Mouse (Mus musculus) common myeloid progenitor, adult 5-6 weeks (primary cell): ENCODE results near the gene Ciart. TPM values are rescaled to one million over a fixed set of nuclear protein-coding genes. Genes with fewer than 3 reads are reported as not detected.
"Not testable (repeated sequence)": the region's sequence is repeated elsewhere in the genome, so short reads cannot be mapped to it uniquely, and the experiment has no call there.

Experiments used
- ATAC-seq: replicated peaks from 2 replicates; pipeline ENCODE4 v1.8.0; 2016; ENCODE audit warnings: low read depth, mild to moderate bottlenecking, moderate TSS enrichment, inconsistent platforms; ENCODE audit not compliant: poor library complexity, severe bottlenecking
- total RNA-seq: library from RNA; stranded (forward); fragments of 200-1000, 187-1606 nt; gene quantifications from 2 replicates; pipeline ENCODE4 v1.2.3, GENCODE M21; 2017

Ciart gene
- 14.6 and 18.5 TPM in 2 replicates for total RNA-seq

GRCm38 (mm10) chr3:95881979-95882815 lies at the start of gene Ciart:
TSS of gene Ciart (minus strand) at chr3:95882251.
- peak; percentile 98 for ATAC-seq

DNA sequence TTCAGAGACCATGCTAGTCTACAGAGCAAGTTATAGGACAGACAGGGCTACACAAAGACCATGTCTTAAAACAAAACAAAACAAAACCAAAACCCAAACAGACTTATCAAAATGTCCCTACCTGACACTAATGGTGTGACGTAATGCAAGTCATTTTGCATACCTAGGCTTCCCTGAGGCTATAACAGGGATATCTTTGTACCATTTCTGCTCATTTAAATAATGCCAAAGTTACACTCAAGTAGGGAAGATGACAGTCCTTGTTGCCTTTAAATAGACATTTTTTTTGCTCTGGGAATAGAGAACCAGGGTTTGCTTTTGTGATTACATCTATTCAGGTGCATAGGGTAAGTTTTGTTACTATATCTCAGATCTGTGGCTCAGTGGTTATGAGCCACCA lies 49.4 kb upstream of the Ciart start:
- no peak for ATAC-seq

DNA sequence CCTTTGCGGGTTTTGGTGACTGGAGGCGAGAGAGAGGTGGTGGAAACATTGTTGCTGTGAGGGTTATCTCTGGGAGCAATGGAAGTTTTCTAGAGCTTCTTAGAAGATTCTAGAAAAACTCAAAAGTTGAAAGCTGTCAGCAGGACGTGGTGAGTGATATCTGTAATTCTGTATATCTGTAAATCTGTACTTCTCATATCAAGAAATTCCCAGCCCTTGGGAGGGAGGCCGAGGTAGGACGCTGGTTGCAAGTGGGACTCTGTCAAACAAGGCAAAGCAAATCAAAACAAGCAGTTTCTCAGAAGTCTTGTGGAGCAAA lies 48.4 kb upstream of the Ciart start:
- ATAC-seq: no peak

DNA sequence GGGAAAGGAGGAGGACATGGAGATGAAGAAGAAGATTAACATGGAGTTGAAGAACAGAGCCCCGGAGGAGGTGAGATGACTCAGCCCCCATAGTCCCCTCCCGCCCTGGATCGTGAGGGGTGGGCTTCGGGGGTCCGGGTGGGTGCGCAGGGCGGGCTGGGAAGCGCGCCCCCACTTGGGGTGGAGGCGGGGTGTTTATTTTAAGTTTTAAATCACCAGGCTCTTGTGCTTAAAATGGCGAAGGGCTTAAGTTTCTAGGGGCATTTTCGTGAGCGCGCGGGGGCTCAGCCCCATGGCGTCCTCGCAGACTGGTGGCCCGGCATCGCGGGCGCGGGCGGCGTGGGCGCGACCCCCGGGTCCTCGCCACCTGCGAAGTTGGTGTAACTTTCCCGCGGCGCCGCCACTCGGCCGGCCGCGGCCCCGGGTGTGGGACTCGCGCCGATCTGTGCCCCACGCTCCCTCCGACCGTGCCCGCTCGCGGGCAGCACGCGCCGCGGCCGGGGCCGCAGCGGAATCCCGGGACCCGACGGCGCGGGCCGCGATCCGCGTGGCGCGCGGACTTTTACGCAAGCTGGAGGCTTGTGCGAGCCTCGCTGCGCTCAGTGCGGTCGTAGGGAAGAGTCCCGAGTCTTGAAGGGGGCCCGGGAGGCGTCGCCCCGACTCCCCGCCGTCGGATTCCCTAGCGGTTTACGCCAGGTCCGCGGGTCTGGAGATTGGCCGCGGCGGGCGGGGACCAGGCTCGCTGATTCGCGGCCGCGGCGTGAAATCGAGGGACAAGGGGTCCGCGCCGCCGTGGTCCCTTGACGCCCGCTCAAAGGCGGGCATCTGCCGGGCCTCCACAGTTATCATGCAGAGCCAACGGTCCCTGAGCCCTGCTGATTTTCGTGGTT lies 47.8 kb upstream of the Ciart start:
- ATAC-seq: peak; percentile 3; the same call in 1 of the 2 replicates

DNA sequence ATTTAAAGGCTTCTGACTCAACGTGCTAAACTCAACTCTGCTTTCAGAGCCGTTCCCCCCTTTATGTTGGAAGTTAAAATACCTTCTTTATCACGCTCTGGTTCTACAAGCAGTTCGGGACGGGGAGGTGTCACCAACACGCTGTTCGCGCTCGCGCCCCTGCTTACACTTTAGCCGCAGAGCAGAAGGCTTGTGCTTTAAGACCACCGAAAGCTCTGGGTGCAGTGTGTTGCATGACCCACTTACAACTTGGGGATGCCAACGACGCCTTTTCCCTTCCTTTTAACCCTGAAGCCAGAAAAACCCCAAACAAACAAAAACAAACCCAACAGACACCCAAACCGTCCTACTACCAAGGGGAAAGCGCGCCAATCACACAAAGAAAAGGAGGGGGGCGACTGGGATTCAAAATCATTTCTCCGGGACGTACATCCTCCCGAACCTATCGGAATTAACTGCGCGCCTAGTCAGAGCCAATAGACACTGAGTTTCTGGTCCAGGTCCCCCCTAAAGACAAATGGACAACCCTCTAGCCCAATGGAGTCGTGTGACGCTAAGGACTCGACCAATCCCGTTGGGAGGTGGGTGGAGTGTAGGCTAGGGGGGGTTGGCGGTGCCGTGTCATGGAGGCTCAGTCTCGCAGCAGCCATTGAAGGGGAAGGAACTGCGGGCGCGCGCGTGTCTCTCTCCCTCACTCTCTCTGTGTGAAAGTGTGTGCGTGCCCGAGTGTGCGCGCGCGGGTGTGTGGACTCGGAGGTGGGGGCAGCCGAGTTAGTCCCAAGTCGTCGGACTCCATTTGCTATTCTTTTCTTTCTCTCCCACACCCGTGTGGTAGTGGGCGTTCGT lies 46.8 kb upstream of the Ciart start, which contains the start of gene Anp32e:
Gene Anp32e, plus strand, starts transcription at position 589 of the 846 bp plus-strand sequence.
- peak; percentile 94 for ATAC-seq

DNA sequence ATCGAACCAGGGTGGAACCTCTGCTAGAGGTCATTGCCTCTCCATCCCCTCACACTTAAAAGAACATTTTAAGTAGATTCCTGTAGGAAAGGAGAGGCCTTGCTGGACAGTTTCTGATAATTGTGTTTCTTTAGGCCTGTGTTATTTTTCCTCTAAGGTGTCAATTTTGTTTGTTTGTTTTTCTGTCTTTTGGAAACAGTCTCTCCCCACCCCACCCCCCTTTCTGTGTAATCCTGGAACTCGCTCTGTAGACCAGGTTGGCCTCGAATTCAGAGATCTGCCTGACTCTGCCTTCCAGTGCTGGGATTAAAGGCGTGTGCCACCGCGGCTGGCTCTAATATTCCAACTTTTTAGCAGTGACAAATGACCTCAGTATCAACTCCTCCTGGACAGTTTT lies 46.2 kb upstream of the Ciart start:
- ATAC-seq: no peak

DNA sequence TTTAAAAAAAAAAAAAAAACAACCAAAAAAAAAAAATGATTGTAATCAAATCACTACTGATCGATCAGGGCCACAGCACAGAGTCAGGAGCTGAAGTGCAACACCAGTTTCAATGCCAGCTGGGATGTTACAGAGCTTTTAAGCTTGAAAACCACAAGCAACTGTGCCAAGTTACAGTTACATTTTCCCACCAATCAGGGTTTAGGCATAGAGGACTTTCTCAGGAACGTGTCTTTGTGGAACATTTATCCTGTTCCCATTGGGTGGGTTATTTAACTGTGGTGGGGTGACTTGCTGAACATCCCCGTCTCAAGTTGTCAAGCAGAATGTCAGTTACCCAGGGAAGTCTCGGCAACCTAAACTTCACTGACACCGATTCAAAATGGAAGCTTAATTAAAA lies 43.0 kb upstream of the Ciart start:
- no peak for ATAC-seq

DNA sequence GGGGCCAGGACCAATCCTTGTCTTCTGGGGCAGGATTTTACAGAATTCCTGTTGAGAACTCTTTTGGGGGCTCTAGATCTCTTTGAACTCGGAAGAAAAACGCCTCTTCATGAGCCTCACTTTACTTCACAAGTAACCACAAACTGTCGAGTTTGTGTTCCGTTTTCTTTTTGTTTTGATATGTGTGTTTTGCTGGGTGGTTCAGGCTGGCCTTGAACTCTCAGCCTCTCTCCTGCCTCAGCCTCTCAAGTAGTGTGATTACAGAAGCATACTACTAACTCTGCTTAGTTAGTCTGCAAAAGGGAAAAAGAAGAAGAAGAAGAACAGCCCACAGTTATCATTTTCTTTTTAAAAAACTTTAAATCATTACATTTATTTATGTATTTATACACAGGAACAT lies 42.1 kb upstream of the Ciart start:
- no peak for ATAC-seq

DNA sequence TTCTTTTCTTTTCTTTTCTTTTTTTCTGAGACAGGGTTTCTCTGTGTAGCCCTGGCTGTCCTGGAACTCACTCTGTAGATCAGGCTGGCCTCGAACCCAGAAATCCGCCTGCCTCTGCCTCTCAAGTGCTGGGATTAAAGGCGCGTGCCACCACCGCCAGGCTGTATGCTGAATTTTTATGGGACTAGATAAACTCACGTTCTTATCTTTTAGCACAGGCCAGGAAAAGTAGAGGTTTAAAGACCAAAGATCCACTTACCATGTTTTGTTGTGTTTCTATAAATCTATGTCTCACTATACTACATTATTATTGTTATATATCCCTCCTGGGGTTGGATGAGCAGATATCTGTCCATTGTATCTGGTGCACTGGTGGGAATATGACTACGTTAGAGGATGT lies 41.4 kb upstream of the Ciart start:
- ATAC-seq: not testable (repeated sequence)

DNA sequence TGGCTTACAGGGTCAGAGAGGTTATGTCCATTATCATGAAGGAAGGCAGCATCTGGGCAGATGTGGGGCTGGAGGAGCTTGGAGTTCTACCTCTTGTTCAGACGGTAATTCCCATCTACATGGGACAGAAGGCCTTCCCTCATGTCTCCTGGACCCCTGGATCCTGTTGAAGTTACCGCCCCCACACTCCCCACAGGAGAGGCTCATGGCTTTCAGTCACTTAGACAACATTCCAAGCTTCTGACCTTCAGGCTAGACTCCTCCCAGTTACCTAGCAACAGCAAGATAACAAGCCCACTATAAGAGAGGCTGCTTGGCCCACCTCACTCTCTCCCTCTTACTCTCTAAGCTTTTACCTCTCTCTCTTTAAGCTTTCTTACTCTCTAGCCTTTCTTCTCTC lies 38.5 kb upstream of the Ciart start:
- ATAC-seq: not testable (repeated sequence)

GRCm38 (mm10) chr3:95916760-95917159 lies 34.7 kb upstream of the Ciart start:
- ATAC-seq: no peak

- ATAC-seq: no peak
These were observed 32.7 kb upstream of the Ciart start for GRCm38 (mm10) chr3:95914706-95915105.

GRCm38 (mm10) chr3:95907613-95908012 lies 25.6 kb upstream of the Ciart start:
- no peak for ATAC-seq

DNA sequence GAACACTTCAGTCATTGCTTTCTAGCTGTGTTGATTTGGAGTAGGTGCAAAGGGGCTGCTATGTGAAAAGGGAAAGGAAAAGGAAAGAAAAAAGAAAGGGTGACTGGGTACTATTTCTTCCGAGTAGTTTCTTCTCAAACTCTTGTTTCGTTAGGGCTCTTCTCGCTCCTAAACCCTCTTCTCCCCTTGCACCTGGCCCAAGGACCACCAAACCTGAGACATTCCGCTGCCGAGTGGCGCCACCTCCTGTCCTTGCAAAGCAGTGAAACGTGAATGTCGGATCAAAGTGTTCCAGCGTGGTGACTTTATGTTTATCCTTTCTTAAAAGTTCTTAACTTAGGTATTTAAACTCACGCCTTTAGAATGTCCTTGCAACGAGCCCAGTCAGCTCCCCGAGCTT lies 24.8 kb upstream of the Ciart start:
- peak; percentile 53; the same call in 1 of the 2 replicates for ATAC-seq

DNA sequence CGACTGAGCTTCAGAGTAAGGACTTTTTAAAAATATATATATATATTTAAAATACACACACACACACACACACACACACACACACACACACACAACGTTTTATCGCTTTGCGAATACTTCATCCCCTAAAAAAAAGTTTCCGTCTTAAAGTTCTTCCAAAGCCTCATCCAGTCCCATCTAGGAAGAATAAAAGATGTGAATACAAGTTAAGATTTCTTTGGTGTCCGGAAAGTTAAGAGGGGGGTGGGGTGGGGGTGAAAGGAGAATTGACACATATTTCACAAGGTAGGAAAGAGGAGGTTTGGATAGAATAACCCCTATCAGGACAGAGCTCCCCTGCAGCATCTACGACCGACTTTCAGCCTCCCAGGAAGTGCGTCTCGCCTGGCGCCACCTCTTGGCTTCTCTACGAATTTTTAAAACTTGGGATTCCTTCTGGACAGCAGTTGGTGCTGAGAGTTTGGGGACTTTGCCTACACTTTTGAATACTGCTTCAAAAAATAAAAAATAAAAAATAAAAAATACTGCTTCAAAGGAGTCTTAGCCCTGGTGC lies 24.0 kb upstream of the Ciart start:
- peak; percentile 57 for ATAC-seq

DNA sequence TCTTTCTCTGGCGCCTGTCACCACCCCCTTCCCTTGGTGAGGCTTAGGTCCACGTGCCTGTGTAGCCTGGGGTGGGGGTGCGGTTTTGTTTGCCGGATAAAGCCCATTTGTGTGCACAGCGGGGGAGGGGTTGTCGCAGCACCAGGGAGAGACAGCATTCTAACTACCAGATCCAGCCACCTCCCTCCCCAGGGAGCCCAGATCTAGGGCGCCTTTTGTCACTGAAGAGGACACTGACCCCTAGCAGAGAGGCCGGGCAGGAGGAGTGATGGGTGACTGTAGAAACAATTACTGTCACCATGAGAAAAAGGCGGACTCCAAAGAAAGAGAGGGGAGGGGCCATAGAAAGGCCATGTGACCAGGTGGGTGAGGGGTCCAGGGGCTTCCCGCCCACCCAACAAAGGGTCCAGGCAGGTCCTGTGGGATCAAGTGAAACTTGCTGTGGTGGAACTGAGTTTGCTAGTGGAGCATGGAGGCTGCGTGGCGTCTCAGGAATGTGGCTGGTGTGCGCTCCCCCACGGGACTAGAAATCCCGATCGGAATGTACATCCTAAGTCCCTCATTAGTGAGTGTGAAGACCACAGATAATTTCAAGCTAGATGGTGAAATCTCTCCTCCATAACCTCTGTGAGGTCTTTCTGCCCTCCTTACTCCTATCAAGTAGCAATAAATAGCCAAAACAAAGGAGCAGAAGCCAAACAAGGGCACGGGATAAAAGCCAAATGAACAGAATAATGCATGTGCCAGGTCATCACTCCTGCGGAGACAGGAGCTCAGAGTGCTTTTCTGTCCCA lies 23.3 kb upstream of the Ciart start:
- ATAC-seq: peak; percentile 37; the same call in 1 of the 2 replicates

GRCm38 (mm10) chr3:95904568-95904967 lies 22.5 kb upstream of the Ciart start, which contains the start of gene Car14:
TSS of gene Car14 (minus strand) at chr3:95904691.
- ATAC-seq: peak; percentile 20; the same call in 1 of the 2 replicates

DNA sequence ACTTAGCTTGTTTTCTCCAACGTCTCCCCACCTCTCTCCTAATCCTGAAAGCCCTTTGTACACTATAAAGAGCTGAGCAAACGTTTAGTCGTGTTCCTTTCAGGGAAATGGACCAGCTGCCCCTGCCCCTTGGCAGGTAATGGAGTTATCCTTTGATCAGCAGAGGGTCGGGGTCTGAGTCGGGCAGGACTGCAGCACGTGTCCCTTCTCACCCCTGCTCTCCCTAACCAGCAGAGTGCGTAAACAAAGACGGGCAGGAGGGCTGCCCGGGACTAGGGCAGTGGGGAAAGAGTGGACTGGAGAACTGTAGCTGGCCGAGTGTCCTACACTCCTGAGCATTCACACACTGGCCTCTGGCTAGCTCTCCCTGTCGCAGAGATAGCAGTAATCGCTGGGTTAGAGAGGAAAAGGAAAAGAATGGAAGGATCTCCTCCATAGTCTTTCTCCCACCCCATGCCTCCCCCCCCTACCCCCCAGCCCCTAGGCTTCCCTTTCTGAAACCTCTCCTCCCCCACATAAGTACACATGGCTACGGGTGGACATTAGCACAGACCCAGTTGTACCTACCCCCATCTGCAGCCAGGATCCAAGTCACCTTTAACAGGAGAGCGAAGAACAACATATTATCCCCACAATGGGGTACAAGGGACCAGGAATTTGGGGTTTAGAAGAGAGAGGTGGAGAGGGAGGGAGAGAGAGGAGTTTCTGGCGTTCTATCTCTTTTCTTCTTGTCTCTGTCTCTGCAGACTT lies 21.9 kb upstream of the Ciart start:
- no peak for ATAC-seq
